Mouse (Mus musculus) bone marrow, adult 2 months (tissue): Measurements from ENCODE around the gene Papolb.

Experiments used
- CTCF ChIP-seq: fragments of 200-500 bp; IDR thresholded peaks from 2 replicates; pipeline ENCODE4 v1.5.1; 2011; ENCODE audit warnings: low read length, control low read depth; ENCODE audit not compliant: control insufficient read depth, insufficient read depth
- POLR2A ChIP-seq: fragments of 200-500 bp; IDR thresholded peaks from 2 replicates; pipeline ENCODE4 v1.6.1; 2011; ENCODE audit warnings: low read depth, mild to moderate bottlenecking, control low read depth, low read length, borderline replicate concordance; ENCODE audit not compliant: control insufficient read depth

DNA sequence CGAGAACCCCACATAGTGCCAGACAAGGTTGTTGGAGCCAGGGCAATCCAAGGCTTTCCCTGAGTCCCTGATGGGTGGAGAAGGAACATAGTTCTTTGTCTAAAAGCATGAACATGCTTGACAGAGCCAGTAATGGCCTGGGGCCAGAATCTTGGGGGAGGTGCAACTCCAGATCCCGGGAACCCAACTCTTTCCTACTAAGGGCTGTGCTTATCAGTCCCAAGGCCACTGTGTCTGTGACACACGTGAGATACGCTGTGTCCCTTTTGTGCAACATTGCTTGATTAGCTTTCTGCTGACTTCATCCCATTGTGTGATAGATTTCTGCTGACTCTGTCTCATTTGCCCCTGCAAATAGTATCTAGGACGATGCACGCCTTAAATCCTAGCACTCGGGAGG, 47.0 kb upstream of the Papolb start:
- no peak for TF ChIP-seq POLR2A
- no peak for TF ChIP-seq CTCF
